Mouse (Mus musculus): ENCODE data around the gene Pa2g4.

- TF ChIP-seq CTCF (IDR thresholded peaks at IDR 0.05; ENCODE audit: borderline replicate concordance, insufficient read depth, low read depth, low read length) (no peak), POLR2A (IDR thresholded peaks at IDR 0.05; ENCODE audit: borderline replicate concordance, insufficient read depth, low read length) (no peak)
These were observed 49.1 kb upstream of the Pa2g4 start for GRCm38 (mm10) chr10:128614934-128615333.

Data from cerebellum, adult 2 months (tissue).